Mouse (Mus musculus): ENCODE data around the gene Zbtb16.

- no peak for TF ChIP-seq CTCF (IDR thresholded peaks at IDR 0.05; ENCODE audit: low read depth)
- no peak for TF ChIP-seq EP300 (IDR thresholded peaks at IDR 0.05; ENCODE audit: low read depth)
Observed at GRCm38 (mm10) chr9:48719619-48720018, 116.4 kb downstream of the Zbtb16 start.
